Mouse (Mus musculus) spleen, adult 2 months (tissue): Measurements from ENCODE around the gene Mybph. TPM values are rescaled to one million over a fixed set of nuclear protein-coding genes. Genes with fewer than 3 reads are reported as not detected.

ENCODE experiments used
- DNase-seq, 2 experiments: peaks; one replicate each; pipeline versions ENCODE4 v3.0.0 to v3.0.0-alpha.2; 2012 to 2021; ENCODE audit warnings: low spot score in 2 of 2, low read depth in 1 of 2
- H3K27ac ChIP-seq: fragments of 200-500 bp; 2 replicates; pipeline ENCODE4 v1.5.1; 2012; ENCODE audit warnings: low read length, inconsistent platforms; ENCODE audit not compliant: insufficient read depth
- H3K27me3 ChIP-seq: fragments of 200-500 bp; 2 replicates; pipeline ENCODE4 v1.6.1; 2012; ENCODE audit warnings: mild to moderate bottlenecking, moderate library complexity, low read length, inconsistent platforms; ENCODE audit not compliant: control insufficient read depth, insufficient read depth
- H3K36me3 ChIP-seq: fragments of 200-500 bp; 2 replicates; pipeline ENCODE4 v1.6.1; 2012; ENCODE audit warnings: mild to moderate bottlenecking, low read length, inconsistent platforms; ENCODE audit not compliant: control insufficient read depth, insufficient read depth
- H3K4me1 ChIP-seq: fragments of 200-500 bp; 2 replicates; pipeline ENCODE4 v1.6.1; 2011; ENCODE audit warnings: inconsistent platforms; ENCODE audit not compliant: control insufficient read depth, insufficient read depth, insufficient read length
- H3K4me3 ChIP-seq: fragments of 200-500 bp; 2 replicates; pipeline ENCODE4 v1.5.1; 2011; ENCODE audit warnings: mild to moderate bottlenecking, inconsistent platforms; ENCODE audit not compliant: insufficient read depth, insufficient read length; ENCODE audit errors: extremely low read depth
- CTCF ChIP-seq: fragments of 200-500 bp; IDR thresholded peaks from 2 replicates; pipeline ENCODE4 v1.5.1; 2011; ENCODE audit warnings: mild to moderate bottlenecking, inconsistent platforms; ENCODE audit not compliant: insufficient read depth, insufficient read length, insufficient replicate concordance; ENCODE audit errors: extremely low read depth
- POLR2A ChIP-seq: fragments of 200-500 bp; IDR thresholded peaks from 2 replicates; pipeline ENCODE4 v1.6.1; 2011; ENCODE audit warnings: low read depth, low read length, inconsistent platforms
- WGBS: fragments of 180-500 bp; shearing (Covaris S2); methylation state at CpG from one replicate; pipeline ENCODE4 v1.1.7; 2018; 5-methylcytosine and 5-hydroxymethylcytosine counted together
- polyA plus RNA-seq: library from polyadenylated mRNA; depleted of rRNA; stranded (reverse); fragments of >200 nt; gene quantifications from 2 replicates; pipeline ENCODE4 v1.2.3, GENCODE M21; 2012

Gene Mybph
- polyA plus RNA-seq, 1 experiment, result not detected

DNA sequence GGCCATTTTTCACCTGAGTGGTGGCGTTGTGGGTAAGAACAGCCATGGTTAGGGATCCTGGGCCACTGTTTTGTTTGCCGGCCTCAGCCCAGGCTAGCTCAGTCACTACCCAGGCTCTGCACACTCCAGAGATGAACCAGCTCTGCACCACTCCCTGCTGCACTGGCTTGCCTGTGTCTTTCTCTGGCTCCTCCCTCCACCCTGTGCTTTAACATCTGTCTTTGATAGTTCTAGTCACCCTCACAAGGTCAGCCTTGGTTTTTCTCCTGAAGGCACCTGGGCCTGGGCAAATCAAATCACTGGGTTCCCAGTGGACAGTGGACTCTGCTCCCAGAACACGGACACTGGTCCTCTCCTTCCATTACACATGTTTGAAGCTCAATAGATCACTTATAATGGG is 39.1 kb upstream of the Mybph start:
- TF ChIP-seq CTCF (no peak), POLR2A (no peak)
- H3K27ac ChIP-seq, result no peak overlapping the region
- no peaks in the 10 kb centered on the region for H3K36me3 ChIP-seq
- no peak overlapping the region for H3K4me3 ChIP-seq
- H3K4me1 ChIP-seq, result no peaks in the 10 kb centered on the region
- WGBS, result 90% methylated on average over 3 of the region's 3 CpGs
- no peaks in the 10 kb centered on the region for H3K27me3 ChIP-seq
- DNase-seq, result no peak

- Histone ChIP-seq H3K4me1 (no peaks in the 10 kb centered on the region), H3K27me3 (no peaks in the 10 kb centered on the region), H3K4me3 (no peak overlapping the region), H3K36me3 (no peaks in the 10 kb centered on the region), H3K27ac (no peak overlapping the region)
- TF ChIP-seq CTCF, result 0 out of 2 replicates have a peak, but pooled peaks have one; percentile 1
- TF ChIP-seq POLR2A, result no peak
- DNase-seq, result no peak
- 55% methylated on average over 3 of the region's 3 CpGs for WGBS
Observed at GRCm38 (mm10) chr1:134154655-134155054, 38.6 kb upstream of the Mybph start.

- TF ChIP-seq POLR2A (no peak), CTCF (no peak)
- Histone ChIP-seq H3K27me3 (no peaks in the 10 kb centered on the region), H3K4me3 (no peak overlapping the region), H3K4me1 (no peaks in the 10 kb centered on the region), H3K36me3 (no peaks in the 10 kb centered on the region), H3K27ac (no peak overlapping the region)
- DNase-seq, result no peak
- WGBS, result 98% methylated on average over 3 of the region's 3 CpGs
Observed at GRCm38 (mm10) chr1:134160404-134160803, 32.8 kb upstream of the Mybph start.

GRCm38 (mm10) chr1:134161399-134161798 is 31.8 kb upstream of the Mybph start:
- DNase-seq, result no peak
- H3K27me3 ChIP-seq, result no peaks in the 10 kb centered on the region
- no peak overlapping the region for H3K4me3 ChIP-seq
- H3K36me3 ChIP-seq, result no peaks in the 10 kb centered on the region
- no peaks in the 10 kb centered on the region for H3K4me1 ChIP-seq
- 88% methylated on average over 6 of the region's 6 CpGs for WGBS
- no peak overlapping the region for H3K27ac ChIP-seq
- TF ChIP-seq POLR2A, result no peak
- no peak for TF ChIP-seq CTCF

DNA sequence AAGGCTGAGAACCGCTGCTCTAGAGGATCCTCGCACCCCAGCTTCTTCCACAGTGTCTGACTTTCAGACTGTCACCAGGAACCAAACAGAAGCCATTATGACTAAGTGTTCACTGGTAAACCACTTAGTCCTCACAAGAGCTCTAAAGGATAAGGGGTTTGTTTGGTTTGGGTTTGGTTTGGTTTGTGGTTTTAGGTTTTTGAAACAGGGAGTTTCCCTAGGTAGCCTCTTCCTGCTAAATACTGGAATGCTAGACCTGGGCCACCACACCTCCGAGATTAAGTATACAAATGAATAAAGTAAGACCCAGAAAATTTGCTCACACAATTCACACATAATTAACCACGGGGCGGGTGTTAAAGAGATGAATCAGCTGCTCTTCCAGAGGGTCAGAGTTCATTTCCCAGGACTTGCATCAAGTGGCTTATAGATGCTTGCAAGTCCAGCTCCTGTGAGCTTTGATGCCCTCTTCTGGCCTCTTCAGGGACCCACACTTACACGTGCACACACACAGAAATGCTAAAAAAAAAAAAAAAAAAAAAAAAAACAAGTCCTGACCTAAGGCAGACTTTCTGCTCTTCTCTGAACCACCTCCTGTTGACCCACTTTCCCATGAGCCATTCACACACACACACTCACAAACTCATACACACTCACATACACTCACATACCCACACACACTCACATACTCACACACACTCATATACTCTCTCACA is 30.6 kb upstream of the Mybph start:
- no peak for DNase-seq
- WGBS, result 79% methylated on average over 6 of the region's 6 CpGs
- Histone ChIP-seq H3K27ac (no peak overlapping the region), H3K4me1 (no peaks in the 10 kb centered on the region), H3K27me3 (no peaks in the 10 kb centered on the region), H3K4me3 (no peak overlapping the region), H3K36me3 (no peaks in the 10 kb centered on the region)
- TF ChIP-seq CTCF, result no peak

DNA sequence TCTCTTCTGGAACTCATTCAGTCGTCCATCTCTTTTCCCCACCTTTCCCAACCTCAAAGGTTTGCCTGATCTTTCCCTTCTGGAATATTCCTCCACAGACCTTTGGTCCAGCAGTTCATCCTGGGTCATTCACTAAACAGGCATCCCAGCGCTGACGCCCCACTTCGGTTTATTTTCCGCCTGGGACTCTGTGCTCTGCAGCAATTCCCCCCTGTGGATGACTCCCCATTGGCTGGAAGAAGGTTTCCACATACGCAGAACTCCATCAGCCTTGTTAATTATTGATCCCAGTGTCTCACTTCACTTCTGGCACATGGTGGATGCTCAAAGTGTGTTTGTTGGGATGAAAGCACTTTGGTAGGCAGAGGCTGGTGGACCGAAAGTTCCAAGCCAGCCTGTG is 29.8 kb upstream of the Mybph start:
- Histone ChIP-seq H3K27ac (no peak overlapping the region), H3K27me3 (no peaks in the 10 kb centered on the region), H3K4me1 (no peaks in the 10 kb centered on the region), H3K36me3 (no peaks in the 10 kb centered on the region), H3K4me3 (no peak overlapping the region)
- TF ChIP-seq CTCF (no peak), POLR2A (no peak)
- 92% methylated on average over 7 of the region's 7 CpGs for WGBS
- DNase-seq, result no peak

DNA sequence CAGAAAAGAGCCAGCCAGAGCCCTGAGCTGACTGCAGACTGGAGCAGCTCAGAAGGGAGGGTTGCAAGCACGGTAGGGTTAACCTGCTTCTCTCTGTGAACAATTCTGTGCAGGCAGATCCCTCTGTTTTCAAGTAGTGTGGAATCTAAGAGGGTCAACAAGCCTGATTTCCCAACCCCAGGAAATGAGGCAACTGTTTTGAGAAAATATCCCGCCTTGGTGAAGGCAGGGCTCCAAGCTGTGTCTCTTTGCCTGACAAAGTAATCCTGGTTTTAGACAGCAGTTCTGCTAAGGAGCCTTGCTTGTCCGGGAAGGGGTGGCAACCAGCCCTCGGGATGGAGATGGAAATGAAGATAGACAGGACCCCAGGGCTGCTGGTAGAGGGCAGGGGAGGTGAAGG is 28.8 kb upstream of the Mybph start:
- no peaks in the 10 kb centered on the region for H3K36me3 ChIP-seq
- H3K4me3 ChIP-seq, result no peak overlapping the region
- 0 out of 2 replicates have a peak overlapping the region, but pooled peaks have one; percentile 9 for H3K27ac ChIP-seq
- no peak for TF ChIP-seq CTCF
- no peak for TF ChIP-seq POLR2A
- H3K27me3 ChIP-seq, result no peaks in the 10 kb centered on the region
- no peaks in the 10 kb centered on the region for H3K4me1 ChIP-seq
- 69% methylated on average over 4 of the region's 4 CpGs for WGBS
- no peak for DNase-seq
